Mouse (Mus musculus) E14TG2a.4 (cell line): ENCODE measurements around the gene H2-M9.

Experiments
- H3K27me3 ChIP-seq: 2 replicates; pipeline ENCODE4 v1.6.1; 2014; ENCODE audit warnings: low read length, control low read depth; ENCODE audit not compliant: insufficient read depth
- H3K36me3 ChIP-seq: 2 replicates; pipeline ENCODE4 v1.6.1; 2014; ENCODE audit warnings: low read length, control low read depth; ENCODE audit not compliant: insufficient read depth
- H3K4me1 ChIP-seq: replicated peaks from 2 replicates; pipeline ENCODE4 v1.6.1; 2014; ENCODE audit warnings: low read depth, low read length, control low read depth
- H3K4me3 ChIP-seq: replicated peaks from 2 replicates; pipeline ENCODE4 v1.5.1; 2014; ENCODE audit warnings: mild to moderate bottlenecking, low read length
- H3K9me3 ChIP-seq: 2 replicates; pipeline ENCODE4 v1.6.1; 2014; ENCODE audit warnings: low read length, control low read depth
- CTCF ChIP-seq: conservative IDR thresholded peaks from 2 replicates; pipeline ENCODE4 v1.5.1; 2014; ENCODE audit warnings: low read length
- NANOG ChIP-seq: IDR thresholded peaks from 2 replicates; pipeline ENCODE4 v1.6.1; 2014; ENCODE audit warnings: borderline replicate concordance, low read length, mixed read lengths
- POU5F1 ChIP-seq: IDR thresholded peaks from 2 replicates; pipeline ENCODE4 v1.6.1; 2014; ENCODE audit warnings: low read length, borderline replicate concordance

Gene H2-M9

GRCm38 (mm10) chr17:36642566-36642965, at the start of gene H2-M9:
H2-M9 (minus strand) TSS chr17:36642666.
- H3K9me3 ChIP-seq = no peaks in the 10 kb centered on the region
- no peaks in the 10 kb centered on the region for H3K27me3 ChIP-seq
- no peak for TF ChIP-seq POU5F1
- TF ChIP-seq CTCF = no peak
- TF ChIP-seq NANOG = no peak
- H3K4me3 ChIP-seq = no peak within 1 kb of the TSS
- no peaks in the 10 kb centered on the region for H3K36me3 ChIP-seq
- no peaks in the 10 kb centered on the region for H3K4me1 ChIP-seq

DNA sequence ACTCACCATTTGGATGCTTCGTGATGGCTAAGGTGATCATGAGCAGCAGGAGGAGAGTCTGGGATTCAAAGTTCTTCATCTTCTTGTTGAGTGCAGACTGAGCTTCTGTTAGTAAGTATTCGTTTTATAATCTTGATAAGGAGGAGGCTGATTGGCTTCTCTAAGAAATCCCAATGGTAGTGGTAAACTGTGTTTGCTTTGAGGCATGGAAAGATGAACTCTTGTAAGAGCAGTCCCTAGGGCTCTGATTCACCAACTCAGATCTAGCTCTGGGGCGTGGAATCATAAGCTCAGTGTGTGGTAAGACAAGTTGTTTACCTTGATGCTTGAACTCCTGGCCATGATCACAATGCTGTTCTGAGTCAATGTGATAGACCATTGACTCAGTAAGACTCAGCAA, 29.7 kb upstream of the H2-M9 start, which contains the start of gene H2-M1:
Gene H2-M1 (minus strand): TSS at position 101 of the 400 bp plus-strand sequence.
- H3K4me1 ChIP-seq = no peaks in the 10 kb centered on the region
- H3K9me3 ChIP-seq = no peaks in the 10 kb centered on the region
- no peaks in the 10 kb centered on the region for H3K36me3 ChIP-seq
- H3K4me3 ChIP-seq = no peak within 1 kb of the TSS
- H3K27me3 ChIP-seq = no peaks in the 10 kb centered on the region
- TF ChIP-seq POU5F1 (no peak), CTCF (no peak), NANOG (no peak)
